Mouse (Mus musculus): Measurements from ENCODE around the gene Slc28a1. TPM values are rescaled to one million over a fixed set of nuclear protein-coding genes. Genes with fewer than 3 reads are reported as not detected.
"Not testable (repeated sequence)": the region's sequence is repeated elsewhere in the genome, so short reads cannot be mapped to it uniquely, and the experiment has no call there.

The Slc28a1 gene
- total RNA-seq, 2 experiments from 2014 or later: 0.11 TPM; not detected in 1

DNA sequence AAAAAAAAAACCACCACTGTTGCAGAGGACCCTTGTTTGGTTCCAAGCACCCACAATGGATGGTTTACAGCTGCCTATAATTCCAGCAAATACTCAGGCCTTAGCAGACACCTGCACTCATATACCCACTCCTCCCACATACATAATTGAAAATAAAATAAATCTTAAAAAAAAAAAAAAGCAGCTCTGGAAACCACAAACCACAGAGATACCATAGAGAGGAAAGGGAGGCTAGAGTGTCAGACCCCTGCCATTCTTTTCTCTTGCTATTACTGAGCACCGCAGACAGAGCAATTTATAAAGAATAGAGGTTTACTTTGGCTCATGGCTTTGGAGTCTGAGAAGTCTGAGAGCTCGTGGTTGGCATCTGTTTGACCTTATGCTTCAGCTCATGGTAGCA lies 8.2 kb downstream of the Slc28a1 start:
- no peak for DNase-seq (ENCODE audit: low spot score in 2 of 2)
- intact Hi-C loops (cut with DNase I): no loop called here

DNA sequence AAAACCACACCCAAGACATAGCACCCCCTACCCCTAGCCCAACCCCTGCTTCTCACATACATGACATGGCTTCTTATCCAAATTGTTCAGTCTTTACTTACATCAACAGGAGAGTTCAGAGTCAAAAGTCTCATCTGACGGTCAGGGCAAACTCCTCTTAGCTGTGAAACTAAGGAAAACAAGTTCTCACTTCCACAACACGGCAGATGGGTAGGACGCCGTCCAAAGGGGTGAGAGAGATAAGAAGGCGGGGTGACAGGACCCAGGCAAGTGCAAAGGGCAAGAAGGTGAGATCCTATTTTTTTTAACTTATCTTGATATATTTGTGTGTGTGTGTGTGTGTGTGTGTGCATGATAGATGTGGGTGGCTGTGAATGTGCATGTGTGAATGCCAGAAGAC lies 9.0 kb downstream of the Slc28a1 start:
- intact Hi-C loops (cut with DNase I): no loop called here
- DNase-seq (ENCODE audit: low spot score in 2 of 2): no peak

DNA sequence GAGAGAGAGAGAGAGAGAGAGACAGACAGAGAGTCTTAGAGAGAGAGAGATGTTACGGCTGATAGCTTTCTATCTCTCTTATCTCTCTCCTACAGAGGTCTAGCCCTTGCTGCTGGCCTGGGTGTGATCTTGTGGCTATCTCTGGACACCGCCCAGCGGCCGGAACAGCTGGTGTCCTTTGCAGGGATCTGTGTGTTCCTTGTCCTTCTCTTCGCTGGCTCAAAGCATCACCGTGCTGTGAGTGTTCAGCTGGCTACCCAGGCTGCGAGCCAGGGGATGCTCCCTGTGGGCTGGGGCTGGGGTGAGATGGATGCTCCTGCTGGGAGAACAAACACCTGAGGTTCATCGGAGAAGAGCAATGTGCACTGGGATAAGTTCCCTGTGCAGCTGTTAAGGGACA lies 10.2 kb downstream of the Slc28a1 start:
- intact Hi-C loops (cut with DNase I): no loop called here
- no peak for DNase-seq (ENCODE audit: low spot score in 2 of 2)

DNA sequence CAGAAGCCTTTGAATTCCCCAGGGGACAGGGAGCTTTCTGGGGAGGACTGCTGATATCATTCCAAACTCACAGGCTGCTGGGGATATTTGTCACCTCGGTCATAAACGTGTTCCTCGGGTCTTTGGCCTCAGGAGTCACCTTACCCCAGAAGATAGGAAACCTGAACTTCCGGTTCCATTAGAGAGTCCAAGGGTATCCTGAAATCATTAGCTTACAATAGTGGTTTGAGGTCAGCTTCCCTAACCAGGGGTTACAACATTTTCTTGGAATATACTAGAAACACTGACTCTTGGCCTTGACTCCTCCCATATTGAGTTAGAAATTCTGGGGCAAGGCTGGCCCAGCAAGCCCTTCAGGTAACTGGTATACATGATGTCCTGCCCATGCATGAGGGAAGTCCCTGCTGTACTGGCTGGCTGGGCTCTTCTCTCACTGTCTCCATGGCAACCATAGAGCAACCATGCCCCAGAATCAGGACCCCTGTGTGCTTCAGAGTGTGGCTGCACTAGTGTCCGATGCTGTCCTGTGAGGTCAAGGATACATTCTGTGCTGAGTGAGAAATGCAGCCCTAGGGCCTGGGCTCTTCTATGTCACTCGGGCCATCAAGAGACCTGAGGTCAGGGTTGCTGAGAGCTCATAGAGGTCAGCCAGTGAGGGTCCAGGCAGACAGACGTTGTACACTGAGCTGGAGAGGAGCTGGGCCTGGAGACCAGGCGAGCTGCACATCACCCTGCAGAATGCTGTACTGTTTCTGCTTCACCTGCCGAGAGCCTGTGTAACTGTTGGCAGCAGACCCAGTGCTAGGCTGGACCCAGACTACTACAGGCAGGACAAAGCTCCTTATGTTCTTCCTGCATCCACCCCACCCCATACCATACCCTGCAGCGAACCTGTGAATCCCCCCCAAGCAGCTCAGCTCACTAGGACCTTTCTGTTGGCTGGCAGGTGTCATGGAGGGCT lies 10.9 kb downstream of the Slc28a1 start:
- no peak for DNase-seq (ENCODE audit: low spot score in 2 of 2)
- intact Hi-C loops (cut with DNase I): no loop called here

DNA sequence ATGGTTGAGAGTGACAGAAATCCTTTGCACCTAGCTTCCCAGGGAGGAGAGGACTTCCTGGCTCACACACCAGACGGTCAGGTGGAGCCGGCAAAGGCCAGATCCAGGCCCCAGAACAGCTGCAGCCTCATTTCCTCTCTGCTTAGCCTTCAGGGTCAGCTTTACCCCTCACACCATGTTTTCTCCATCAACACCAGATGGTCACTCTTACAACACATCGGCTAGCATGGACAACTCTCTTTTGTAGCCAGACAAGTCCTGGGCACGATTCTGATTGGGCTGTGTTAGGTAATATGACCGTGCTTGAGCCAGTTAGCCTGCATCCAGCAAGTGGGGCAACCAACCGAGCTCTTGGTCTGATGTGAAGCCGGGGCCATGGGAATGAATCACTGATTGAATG lies 17.3 kb downstream of the Slc28a1 start:
- no peak for DNase-seq (ENCODE audit: low spot score in 2 of 2)
- intact Hi-C loops (cut with DNase I): no loop called here

DNA sequence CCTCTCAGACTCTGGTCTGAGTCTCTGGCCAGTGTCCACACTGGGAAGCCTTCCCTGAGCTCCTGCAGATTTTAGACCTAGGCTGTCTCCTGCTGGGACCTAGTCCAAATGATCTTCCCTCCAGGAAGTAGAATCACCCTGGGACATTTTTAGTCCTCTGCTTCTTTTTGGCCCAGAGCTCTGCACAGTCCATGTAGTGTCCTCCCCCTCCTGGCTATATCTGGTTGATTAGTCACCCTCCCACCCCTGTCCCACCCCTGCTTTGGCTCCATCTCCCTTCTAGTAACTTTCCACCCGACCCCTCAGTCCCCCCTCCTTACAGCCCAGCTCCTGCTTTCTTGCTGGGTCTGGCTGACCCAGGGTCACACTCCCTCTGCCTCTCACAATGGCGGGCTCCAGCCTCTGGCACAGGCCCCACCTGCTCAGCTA lies 18.3 kb downstream of the Slc28a1 start:
- peak in 1 of 2 experiments; percentile 35 for DNase-seq (ENCODE audit: low spot score in 2 of 2)
- intact Hi-C loops (cut with DNase I): no loop called here

DNA sequence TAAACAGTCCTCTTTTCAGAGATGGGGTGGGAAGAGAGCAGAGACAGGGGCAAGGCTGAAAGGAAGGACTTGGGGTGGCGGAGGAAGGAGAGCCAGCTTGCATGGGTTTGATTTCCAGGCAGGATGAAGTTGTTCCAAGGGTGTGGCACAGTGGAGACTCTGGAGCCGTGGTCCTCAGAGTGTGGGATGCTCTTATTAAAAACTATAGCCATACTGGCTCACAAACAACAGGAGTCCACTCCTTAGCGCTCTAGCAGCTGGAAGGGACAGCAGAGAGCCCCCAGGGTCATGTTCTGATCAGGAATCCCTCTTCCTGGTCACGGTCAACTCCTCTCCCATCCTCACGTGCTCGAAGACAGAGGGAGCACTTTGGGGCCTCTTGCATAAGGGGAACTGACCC lies 18.8 kb downstream of the Slc28a1 start:
- intact Hi-C loops (cut with DNase I): no loop called here

DNA sequence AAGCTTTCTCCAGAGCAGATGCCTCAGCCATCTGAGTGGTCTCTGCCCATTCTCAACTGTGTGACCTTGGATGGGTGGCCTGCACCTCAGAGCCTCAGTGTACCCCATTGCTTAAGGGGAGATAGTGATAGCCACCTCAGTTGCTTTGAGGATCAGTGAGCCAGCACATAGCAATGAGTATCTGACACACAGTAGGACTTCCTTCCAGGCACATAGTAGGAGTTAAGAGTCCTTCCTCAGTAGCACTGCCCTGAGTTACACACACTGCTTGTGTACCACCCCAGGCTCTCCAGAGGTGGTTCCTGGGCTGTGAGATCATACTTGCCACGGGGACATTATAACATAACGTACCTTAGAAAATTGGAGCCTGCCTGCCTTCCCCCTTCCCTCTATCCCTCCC lies 19.3 kb downstream of the Slc28a1 start:
- intact Hi-C loops (cut with DNase I): no loop called here
- DNase-seq (ENCODE audit: low spot score in 2 of 2): no peak

More for the DNA sequence above, 18.8 kb downstream of the Slc28a1 start:
- DNase-seq (ENCODE audit: low spot score in 2 of 2): no peak

DNA sequence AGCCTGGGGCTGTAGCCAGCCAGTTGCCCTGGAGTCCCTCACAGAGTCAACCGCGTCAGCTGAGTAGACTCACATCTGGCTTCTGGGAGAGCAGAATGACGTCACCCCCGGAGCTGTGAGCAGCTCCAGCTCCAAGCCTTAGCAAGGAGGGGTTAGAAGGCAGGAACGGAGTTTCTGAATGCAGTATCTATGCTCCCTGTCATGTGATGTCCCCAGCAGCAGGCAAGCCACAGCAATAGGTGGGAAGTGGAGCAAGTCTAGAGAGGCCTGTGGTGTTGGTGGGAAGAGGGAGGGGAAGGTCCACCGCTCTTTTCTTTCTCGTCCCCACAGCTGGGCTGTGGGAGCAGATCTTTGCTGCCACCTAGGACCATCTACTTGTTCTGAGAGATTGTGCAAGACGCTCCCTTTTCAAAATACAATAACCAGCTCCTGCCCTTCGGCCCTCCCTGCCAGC lies 20.0 kb downstream of the Slc28a1 start:
- intact Hi-C loops (cut with DNase I): no loop called here
- DNase-seq (ENCODE audit: low spot score in 2 of 2): peak; percentile 56 to 73

DNA sequence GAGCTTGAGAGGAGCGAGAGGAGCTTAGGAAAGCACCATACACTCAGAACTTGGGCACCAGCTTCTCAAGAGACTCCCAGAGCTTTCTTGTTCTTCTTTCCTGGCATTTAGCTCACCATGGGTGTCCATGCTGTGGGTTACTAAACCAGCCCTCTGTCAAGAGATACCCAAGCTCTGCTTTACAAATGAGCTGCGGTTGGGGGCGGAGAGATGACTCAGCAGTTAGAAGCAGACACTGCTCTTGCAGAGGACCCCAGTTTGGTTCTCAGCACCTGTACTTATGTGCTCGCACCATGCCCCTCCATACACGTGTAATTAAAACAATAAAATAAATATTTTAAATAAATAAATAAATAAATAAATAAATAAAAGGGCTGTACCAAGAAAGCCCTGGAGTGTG lies 22.7 kb downstream of the Slc28a1 start:
- intact Hi-C loops (cut with DNase I): no loop called here

DNA sequence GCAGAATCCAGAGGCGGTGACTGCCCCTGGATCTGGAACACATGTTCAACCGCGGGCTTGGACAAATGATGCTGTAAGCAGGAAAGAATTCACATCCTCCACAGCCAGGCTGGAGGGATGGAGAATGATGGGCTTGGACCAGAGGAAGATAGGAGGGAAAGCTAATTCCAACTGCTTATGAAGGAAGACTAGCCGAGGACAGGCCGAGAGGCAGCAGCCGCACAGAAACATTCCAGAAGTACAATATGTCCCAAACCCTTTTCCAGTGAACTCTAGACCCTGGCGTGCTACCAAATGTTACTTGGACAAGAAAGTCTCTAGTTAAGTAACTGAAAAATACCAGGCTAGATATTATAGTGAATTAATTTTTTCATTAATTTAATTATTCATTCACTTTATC lies 24.5 kb downstream of the Slc28a1 start:
- intact Hi-C loops (cut with DNase I): no loop called here
- DNase-seq (ENCODE audit: low spot score in 2 of 2): no peak

More for the DNA sequence above, 22.7 kb downstream of the Slc28a1 start:
- DNase-seq (ENCODE audit: low spot score in 2 of 2): no peak

DNA sequence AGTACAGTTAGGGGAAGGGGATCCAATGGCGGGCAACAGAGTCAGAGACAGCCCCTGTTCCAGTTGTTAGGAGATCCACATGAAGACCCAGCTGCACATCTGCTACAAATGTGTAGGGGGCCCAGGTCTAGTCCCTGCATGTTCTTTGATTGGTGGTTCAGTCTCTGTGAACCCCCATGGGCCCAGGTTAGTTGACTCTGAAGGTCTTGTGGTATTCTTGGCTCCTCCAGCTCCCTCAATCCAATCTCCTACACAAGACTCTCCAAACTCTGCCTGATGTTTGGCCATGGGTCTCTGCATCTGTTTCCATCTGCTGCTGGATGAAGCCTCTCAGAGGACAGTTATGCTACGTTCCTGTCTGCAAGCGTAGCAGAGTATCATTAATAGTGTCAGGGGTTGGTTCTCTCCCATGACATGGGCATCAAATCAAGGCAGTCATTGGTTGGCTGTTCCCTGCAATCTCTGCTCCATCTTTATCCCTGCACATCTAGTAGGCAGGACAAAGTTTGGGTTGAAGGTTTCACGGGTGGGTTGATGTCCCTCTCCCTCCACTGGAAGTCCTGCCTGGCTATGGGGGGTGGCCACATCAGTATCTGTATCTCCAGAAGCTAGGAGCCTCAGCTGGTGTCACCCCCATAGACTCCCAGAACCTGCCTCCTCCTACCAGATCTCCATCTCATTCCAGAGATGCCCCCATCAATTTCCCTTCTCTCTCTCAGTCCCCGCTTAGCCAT lies 25.2 kb downstream of the Slc28a1 start:
- intact Hi-C loops (cut with DNase I): no loop called here
- no peak for DNase-seq (ENCODE audit: low spot score in 2 of 2)

DNA sequence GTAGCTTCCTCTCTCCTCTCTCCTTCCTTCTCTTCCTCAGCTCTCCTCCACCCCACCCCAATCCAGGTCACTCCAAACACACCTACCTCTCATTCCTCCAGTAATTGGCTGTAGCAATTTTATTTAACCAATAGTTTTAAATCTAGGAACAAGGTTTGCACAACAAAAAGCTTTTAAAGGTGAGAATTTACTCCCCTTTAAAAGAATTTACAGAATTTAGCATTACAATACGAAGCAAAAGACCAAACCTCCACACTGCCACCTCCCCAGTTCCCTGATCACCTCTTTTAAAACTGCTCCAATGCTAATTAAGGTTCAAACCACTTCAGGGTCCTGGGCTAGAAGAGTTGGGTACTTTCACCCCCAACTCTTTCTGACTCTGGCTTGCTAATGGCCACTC lies 26.9 kb downstream of the Slc28a1 start:
- no peak for DNase-seq (ENCODE audit: low spot score in 2 of 2)
- intact Hi-C loops (cut with DNase I): no loop called here

DNA sequence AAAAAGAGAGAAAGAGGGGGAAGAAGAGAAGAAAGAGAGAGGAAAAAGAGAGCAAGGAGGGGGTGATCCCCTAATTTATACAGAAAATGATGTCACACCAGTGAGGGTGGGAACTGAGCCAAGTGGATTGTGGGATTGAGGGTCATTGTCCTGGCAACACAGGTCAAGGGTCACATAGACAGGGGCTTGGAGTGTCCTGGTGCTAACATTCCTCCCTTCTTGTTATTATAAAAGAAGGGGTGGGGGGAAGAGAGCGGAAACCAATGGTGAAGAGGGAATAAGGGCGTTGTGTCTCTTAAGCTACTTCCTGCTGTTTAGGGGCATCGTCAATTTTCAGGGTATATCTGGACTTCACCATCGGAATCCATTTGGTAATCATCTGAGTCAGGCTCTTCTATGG lies 28.5 kb downstream of the Slc28a1 start:
- DNase-seq (ENCODE audit: low spot score in 2 of 2); intact Hi-C loops (cut with DNase I): not testable (repeated sequence)

DNA sequence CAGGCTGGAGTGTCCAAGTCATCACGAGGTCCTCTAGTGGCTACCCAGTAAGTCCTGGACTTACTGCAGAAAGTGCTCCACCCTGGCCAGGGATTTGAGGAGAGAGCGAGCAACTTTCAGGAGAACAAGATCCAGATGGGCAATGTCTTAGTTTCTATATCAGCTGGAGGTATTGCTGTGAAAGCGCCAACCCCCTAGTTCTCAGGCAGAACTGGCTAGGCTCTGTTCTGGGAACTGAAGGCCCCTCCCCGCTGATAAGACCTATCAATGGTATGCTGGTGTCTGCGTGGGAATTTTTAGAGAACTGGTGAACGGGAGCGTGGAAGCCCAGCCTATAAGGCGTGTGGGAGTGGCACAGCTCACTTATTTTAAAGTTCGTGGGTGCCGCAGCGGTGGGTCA lies 35.2 kb downstream of the Slc28a1 start:
- intact Hi-C loops (cut with DNase I): loop anchor here (10.0 kb wide), 2 partner anchors 265 to 415 kb away; no protein-coding TSS in a partner anchor

DNA sequence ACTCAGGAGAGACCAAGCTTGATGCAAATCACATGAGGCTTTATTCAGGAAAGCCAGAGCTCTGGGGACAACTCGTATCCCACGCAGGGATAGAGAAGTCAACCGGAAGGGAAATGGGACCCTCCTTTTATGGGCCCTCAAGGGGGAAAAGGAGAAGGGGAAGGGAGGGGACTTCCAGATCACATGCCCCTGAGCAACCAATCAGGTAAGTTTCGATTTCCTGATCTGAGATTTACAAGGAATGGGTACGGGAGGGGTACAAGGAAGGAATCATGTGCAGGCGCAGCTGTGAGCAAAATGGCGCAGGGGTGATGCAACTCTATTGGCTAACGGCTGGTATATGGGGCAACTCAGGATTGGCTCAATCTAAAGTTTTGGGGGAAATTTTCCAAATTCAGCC lies 36.6 kb downstream of the Slc28a1 start:
- DNase-seq (ENCODE audit: low spot score in 2 of 2): no peak
- intact Hi-C loops (cut with DNase I): loop anchor here (10.0 kb wide), 2 partner anchors 266 to 416 kb away; no protein-coding TSS in a partner anchor

More for the DNA sequence above, 35.2 kb downstream of the Slc28a1 start:
- DNase-seq (ENCODE audit: low spot score in 2 of 2): no peak

DNA sequence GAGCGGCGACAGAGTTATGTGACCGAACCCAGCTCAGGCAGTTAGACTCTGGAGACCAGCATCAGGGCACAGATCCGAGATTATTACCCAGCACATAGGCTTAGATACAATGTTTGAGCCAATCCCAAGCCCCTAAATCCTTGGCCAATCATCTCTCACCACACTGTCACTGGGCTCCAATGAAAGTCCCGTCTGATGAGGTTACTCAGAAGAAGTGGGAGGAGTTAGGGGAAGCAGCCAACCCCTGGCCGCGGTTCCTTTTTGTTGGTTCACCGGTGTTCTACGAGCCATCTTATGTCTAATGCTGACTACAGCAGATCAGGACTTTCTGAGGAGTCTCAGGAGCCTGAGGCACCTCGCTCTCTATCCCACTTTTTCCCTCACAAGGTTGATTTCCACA lies 37.7 kb downstream of the Slc28a1 start:
- intact Hi-C loops (cut with DNase I): loop anchor here (10.0 kb wide), 2 partner anchors 268 to 418 kb away; no protein-coding TSS in a partner anchor
- DNase-seq (ENCODE audit: low spot score in 2 of 2): no peak

DNA sequence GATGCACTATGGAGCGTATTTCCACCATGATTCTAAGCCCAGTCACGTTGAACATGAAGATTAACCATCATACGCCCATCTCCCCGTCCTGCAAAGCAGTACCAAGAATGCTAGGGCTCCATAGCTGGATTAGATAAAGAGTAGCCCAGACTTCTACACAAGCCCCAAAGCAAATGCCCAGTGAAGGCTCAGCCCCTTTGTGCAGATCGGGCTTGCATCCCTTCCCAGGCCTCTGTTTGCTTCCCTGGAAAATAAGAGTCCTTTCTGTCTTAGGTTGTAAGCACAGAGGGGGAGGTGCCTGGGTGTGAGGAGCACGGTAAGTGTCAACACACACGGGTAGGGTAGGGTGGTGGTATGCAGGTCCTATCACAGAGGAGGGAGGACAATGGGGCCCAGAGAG lies 38.2 kb downstream of the Slc28a1 start:
- intact Hi-C loops (cut with DNase I): loop anchor here (10.0 kb wide), 2 partner anchors 268 to 418 kb away; no protein-coding TSS in a partner anchor
- DNase-seq (ENCODE audit: low spot score in 2 of 2): no peak

DNA sequence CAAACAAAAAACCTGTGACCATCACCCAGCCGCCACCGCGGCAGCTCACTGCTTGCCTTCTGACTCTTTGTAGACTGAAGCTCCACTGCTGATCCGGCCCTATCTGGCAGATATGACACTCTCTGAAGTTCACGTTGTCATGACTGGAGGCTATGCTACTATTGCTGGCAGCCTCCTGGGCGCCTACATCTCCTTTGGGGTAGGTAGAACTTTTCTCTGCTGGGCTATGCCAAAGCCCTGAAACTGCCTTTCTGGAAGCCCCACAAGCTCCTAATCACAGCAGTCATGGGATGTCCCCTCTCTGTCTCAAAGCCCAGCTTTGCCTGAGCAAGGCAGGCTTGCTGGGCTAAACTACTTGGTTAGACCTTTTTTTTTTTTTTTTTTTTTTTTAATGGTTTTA lies 38.7 kb downstream of the Slc28a1 start:
- DNase-seq (ENCODE audit: low spot score in 2 of 2): no peak
- intact Hi-C loops (cut with DNase I): loop anchor here (10.0 kb wide), 2 partner anchors 269 to 419 kb away; no protein-coding TSS in a partner anchor

DNA sequence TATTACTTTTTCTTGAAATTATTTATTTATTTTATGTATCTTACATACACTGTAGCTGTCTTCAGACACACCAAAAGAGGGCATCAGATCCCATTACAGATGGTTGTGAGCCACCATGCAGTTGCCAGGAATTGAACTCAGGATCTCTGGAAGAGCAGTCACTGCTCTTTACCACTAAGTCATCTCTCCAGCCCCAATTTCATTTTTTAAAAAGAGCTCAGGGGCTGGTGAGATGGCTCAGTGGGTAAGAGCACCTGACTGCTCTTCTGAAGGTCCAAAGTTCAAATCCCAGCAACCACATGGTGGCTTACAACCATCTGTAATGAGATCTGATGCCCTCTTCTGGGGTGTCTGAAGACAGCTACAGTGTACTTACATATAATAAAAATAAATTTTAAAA lies 39.6 kb downstream of the Slc28a1 start:
- intact Hi-C loops (cut with DNase I): loop anchor here (2.0 to 10.0 kb wide), 3 partner anchors 269 to 419 kb away; no protein-coding TSS in a partner anchor
- DNase-seq (ENCODE audit: low spot score in 2 of 2): not testable (repeated sequence)

All from left cerebral cortex, postnatal 25 days (tissue).